Mouse (Mus musculus): ENCODE measurements around the gene Mvp. TPM values are rescaled to one million over a fixed set of nuclear protein-coding genes. Genes with fewer than 3 reads are reported as not detected.

Gene Mvp
- total RNA-seq, 2 experiments from 2014 or later: 0.42 to 6.7 TPM

DNA sequence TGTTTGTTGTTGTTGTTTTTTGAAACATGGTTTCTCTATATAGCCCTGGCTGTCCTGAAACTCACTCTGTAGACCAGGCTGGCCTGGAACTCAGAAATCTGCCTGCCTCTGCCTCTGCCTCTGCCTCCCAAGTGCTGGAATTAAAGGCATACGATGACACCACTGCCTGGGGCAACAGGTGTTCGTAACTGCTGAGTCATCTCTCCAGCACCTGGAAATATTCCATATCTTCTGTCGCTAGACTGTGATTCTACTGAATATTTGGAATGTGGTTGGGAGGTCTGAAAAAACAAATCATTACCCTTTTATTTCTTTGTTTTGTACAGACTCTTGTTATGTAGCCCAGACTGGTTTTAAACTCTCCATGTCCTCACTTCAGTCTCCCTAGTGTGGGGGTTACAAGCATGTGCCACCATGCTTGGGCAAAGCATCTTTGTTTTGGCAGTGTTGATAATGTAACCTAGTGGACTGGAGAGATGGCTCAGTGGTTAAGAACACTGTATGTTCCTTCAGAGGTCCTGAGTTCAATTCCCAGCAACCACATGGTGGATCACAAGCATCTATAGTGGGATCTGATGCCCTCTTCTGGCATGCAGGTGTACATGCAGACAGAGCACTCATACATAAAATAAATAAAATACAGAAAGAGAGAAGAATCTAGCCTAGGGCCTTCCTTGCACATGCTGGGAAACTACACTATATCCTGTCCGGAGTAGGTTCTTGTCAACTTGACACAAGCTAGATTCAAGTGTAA, 10.1 kb downstream of the Mvp start:
- no peak for ATAC-seq (replicated peaks; ENCODE audit: low FRiP score, poor library complexity, severe bottlenecking)

- ATAC-seq (replicated peaks; ENCODE audit: low FRiP score, poor library complexity, severe bottlenecking): no peak
Observed at GRCm38 (mm10) chr7:127003620-127004019, 10.8 kb downstream of the Mvp start.

GRCm38 (mm10) chr7:126999568-126999967, 14.9 kb downstream of the Mvp start:
- no peak for ATAC-seq (replicated peaks; ENCODE audit: low FRiP score, poor library complexity, severe bottlenecking)

DNA sequence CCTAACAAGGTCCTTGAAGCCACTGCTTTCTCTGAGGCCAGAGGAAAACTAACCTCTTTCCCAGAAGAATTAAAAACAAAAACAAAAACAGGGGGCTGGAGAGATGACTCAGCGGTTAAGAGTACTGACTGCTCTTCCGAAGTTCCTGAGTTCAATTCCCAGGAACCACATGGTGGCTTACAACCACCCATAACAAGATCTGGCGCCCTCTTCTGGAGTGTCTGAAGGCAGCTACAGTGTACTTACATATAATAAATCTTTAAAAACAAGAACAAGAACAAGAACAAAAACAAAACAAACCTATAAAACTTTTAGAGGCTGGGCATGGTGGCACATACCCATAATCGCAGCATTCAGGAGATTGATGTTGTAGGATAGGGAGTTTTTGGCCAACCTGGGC, 18.0 kb downstream of the Mvp start:
- ATAC-seq (replicated peaks; ENCODE audit: low FRiP score, poor library complexity, severe bottlenecking): no peak

DNA sequence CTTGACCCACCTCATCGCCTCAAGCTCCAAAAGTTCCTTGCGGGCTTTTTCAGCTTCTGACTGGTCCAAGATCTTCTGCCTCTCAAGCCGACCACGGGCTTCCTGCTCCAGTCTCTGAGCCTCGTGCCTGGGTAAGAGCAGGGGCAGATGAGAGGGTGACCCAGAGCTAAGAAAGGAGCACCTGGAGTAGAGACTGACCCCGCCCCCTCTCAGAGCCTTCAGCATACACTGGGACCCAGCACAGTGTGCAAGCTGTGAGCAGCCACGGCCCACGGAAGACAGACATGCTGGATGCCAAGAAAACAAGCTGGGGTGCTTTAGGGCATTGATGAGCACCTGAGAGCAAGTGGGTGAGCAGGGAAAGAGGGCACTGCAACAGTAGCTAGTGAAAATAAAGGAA, 25.6 kb downstream of the Mvp start:
- no peak for ATAC-seq (replicated peaks; ENCODE audit: low FRiP score, poor library complexity, severe bottlenecking)

- peak; percentile 64 for ATAC-seq (replicated peaks; ENCODE audit: low FRiP score, poor library complexity, severe bottlenecking)
Observed at GRCm38 (mm10) chr7:126986319-126986718, 28.1 kb downstream of the Mvp start.

DNA sequence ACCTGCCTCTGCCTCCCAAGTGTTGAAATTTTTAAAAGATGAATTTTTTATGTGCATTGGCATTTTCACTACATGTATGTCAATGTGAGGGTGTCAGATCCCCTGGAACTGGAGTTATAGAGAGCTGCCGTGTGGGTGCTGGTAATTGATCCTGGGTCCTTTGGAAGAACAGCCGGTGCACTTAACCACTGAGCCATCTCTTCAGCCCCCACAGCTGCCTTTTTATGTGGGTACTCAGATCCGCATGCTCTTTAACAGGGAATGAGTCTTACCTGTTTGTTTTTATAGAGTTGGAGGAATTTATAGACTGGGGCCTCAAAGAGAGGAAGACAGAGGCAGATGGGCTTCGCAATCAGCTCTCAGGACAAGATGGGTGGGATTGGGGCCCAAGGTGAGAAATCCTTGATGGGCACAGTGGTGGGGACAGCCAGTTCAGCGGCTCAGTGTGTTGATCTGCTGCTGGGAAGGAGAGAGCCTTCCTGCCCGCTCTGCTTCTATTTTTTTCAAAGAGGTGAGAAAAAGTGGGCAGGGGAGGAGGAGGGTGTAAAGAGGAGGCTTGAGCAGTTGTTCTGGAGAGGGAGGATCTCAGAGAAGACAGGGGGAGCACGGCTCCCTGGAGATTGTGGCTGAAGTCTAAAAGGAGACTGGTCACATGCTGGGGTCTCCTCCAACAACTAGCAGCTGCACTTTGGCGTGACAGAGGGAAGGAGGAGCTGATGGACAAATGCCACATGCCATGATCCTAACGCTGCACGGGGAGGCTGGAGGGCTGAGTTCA, 29.6 kb downstream of the Mvp start:
- no peak for ATAC-seq (replicated peaks; ENCODE audit: low FRiP score, poor library complexity, severe bottlenecking)

- no peak for ATAC-seq (replicated peaks; ENCODE audit: low FRiP score, poor library complexity, severe bottlenecking)
Observed at GRCm38 (mm10) chr7:126983113-126983512, 31.3 kb downstream of the Mvp start.

DNA sequence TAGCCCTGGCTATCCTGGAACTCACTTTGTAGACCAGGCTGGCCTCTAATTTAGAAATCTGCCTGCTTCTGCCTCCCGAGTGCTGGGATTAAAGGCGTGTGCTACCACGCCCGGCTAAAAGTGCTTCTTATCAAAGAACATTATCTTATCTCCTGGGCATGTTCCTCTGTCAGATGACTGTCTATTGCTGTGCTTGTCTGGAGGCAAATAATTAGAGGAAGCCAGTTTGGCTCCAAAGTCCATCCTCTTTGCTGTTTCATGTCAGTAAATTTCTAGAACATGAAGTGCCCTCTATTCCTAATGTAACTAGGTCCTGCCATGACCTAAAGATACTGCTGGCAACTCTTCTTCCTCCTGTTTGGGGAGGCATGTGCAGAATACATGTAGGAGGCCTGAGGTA, 32.4 kb downstream of the Mvp start:
- ATAC-seq (replicated peaks; ENCODE audit: low FRiP score, poor library complexity, severe bottlenecking): no peak

DNA sequence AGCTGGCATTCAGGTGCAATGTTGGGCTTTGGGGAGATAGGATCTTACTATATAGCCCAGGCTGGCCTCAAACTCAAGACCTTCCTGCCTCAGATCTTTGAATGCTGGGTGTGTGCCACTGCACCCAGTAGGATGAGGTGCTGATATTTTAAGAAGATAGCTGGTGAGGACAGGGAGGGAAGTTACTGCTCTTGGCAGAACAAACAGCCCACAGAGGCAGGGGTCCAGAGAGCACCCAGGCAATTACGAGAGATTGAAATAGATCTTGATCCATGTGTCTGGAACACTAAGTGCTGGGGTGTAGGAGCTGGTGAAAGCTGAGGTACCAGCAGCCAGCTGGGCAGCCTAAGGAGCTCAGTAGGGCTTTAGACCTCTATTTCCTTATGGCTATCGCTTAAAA, 32.8 kb downstream of the Mvp start:
- no peak for ATAC-seq (replicated peaks; ENCODE audit: low FRiP score, poor library complexity, severe bottlenecking)

DNA sequence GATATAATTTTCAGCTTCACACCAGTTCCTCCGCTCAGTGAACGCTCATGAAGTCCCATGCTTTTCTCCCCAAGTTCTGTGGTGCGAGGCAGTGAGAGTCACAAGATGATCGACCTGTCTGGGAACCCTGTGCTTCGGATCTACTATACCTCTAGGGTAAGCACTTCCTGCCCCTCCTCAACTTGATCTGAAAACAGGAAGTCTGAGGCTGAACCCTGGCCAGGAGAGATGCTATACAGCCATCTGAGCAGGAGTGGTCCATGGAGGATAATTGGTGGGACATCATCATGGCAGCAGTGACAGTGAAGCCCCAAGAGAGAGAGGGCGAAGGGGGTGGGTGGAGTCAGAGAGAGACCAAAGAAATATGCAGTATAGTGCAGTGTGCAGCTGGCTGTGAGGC, 35.6 kb downstream of the Mvp start:
- ATAC-seq (replicated peaks; ENCODE audit: low FRiP score, poor library complexity, severe bottlenecking): no peak

DNA sequence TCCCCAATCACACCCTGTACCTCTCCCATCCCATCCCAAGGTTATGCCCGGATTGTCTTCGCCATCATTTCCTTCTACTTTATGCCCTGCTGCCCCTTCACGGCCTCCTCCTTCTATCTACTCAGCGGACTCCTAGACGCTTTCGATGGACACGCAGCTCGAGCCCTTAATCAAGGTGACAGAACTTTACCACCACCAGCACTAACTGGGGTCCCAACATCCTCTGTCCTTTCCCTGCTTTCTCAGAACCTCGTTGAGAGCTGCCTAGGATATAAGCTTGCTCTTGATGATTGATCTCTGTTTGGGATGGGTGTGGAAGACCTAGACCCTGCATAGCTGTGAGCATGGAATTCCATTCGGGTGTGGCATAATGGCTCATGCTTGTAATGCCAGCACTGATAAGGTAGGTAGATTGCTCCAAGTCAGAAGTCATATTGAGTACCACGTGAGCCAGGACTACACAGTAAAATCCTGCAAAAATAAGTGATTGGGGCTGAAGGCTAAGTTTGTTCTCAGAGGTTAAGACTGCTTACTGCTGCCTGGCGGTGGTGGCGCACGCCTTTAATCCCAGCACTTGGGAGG, 37.5 kb downstream of the Mvp start:
- ATAC-seq (replicated peaks; ENCODE audit: low FRiP score, poor library complexity, severe bottlenecking): 0 out of 2 replicates have a peak, but pooled peaks have one; percentile 13

GRCm38 (mm10) chr7:126975950-126976866, 38.2 kb downstream of the Mvp start, which contains the start of gene Cdiptos:
Gene Cdiptos, minus strand, starts transcription at chr7:126976098.
- peak; percentile 94 for ATAC-seq (replicated peaks; ENCODE audit: low FRiP score, poor library complexity, severe bottlenecking)

- ATAC-seq (replicated peaks; ENCODE audit: low FRiP score, poor library complexity, severe bottlenecking): no peak
Observed at GRCm38 (mm10) chr7:126975893-126975949, 38.7 kb downstream of the Mvp start, which contains the start of gene Cdipt. Gene Cdipt, plus strand, starts transcription at chr7:126975914.

- no peak for ATAC-seq (replicated peaks; ENCODE audit: low FRiP score, poor library complexity, severe bottlenecking)
Observed at GRCm38 (mm10) chr7:126975493-126975892, 38.9 kb downstream of the Mvp start.

DNA sequence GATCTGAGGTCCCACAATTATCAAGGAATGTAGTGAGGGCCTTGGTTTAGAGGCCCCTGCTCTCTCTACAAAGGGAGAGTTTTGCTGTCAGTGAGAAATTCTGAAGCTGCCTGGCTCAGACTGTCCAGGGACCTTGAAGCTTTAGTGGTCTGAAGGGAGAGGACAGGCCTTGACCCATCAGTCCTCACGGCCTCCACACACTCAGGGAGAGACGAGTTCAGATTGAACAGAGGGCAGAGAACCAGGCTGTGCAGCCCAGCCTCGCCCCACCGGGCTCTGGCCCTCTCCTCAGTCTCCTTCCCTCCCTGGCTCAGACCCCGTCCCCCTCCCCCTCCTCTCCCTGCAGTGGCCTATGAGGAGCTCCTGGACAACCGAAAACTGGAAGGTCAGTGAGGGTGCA, 47.1 kb downstream of the Mvp start:
- ATAC-seq (replicated peaks; ENCODE audit: low FRiP score, poor library complexity, severe bottlenecking): no peak

GRCm38 (mm10) chr7:126965568-126965967, 48.9 kb downstream of the Mvp start:
- no peak for ATAC-seq (replicated peaks; ENCODE audit: low FRiP score, poor library complexity, severe bottlenecking)

DNA sequence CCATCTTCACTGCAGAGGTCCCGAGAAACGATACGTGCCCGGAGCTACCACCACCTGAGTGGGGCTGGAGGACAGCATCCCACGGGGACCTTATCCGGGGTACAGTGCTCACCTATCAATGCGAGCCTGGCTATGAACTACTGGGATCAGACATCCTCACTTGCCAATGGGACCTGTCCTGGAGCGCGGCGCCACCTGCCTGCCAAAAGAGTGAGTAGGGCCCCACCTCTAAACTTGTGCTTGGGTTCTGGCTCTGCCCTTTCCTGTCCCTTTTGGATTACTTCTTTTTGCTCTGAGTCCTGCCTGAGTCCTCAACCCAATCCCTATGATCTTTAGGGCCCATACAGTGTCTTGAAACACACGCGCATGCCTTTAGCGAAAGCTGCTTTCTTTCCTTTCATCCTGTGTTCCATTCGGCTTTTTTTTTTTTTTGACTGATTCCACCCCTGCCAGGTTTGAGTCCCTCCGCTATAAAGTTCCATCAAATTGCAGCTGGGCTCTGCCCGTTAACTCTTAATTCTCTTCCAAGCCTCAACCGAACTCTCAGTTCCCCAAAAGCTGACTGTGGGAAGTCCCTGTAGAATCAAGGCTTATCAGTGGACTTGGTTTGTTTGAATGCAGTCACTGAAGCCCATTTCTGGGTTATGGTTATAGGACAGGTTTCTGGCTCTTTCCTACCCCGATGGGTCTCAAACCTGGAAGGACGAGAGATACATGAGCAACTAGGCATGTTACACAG, 50.7 kb downstream of the Mvp start:
- no peak for ATAC-seq (replicated peaks; ENCODE audit: low FRiP score, poor library complexity, severe bottlenecking)

GRCm38 (mm10) chr7:126961965-126962364, 52.5 kb downstream of the Mvp start:
- ATAC-seq (replicated peaks; ENCODE audit: low FRiP score, poor library complexity, severe bottlenecking): no peak

DNA sequence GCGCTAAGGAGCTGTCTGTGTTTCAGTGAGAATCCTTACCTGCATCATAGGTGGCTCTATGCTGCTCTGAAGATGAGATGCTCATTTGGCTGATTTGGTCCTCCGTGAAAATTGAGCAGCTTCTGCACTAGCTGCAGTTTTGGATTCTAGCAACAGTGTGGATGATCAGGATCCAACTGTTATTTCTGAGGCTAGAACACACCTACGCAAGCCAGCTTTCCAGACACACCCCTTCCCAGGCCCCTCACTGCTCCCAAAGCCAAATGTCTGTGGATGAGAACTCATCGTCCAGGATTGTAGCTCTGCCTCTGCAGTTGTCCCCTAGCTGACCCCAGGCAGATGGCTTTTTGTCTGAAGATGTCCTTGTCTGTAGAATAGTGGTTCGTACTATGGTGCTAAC, 53.3 kb downstream of the Mvp start:
- ATAC-seq (replicated peaks; ENCODE audit: low FRiP score, poor library complexity, severe bottlenecking): no peak

Measured in erythroid progenitor cell, adult 5-6 weeks (primary cell).